In genomic region chr2:163356113-163356840, GRCm38 (mm10) we compare ENCODE assay signal across 12 mouse cellular contexts. TPM values are rescaled to one million over a fixed set of nuclear protein-coding genes. Genes with fewer than 3 reads are reported as not detected.
DNase-seq lines count a peak whose midpoint lies in the region; ATAC-seq and TF ChIP-seq lines count a peak whose summit lies in the region.
"Had no signal": no experiment of that assay in that cellular context is flagged by ENCODE, and none has a peak within 500 bp of the region (broad histone marks: within the 10 kb centered on the region; RNA-seq: fewer than 3 reads in every experiment).

No protein-coding gene starts in this region.

- 40% methylated on average over 12 of the region's 12 CpGs for WGBS in heart, embryonic 14.5 days
- 71% methylated on average over 12 of the region's 12 CpGs for WGBS in bone marrow, adult 2 months
- WGBS in liver, embryonic 13.5 days (ENCODE audit: insufficient replicate concordance), result 15% methylated on average over 12 of the region's 12 CpGs

- no peaks in the 10 kb centered on the region for H3K27me3 ChIP-seq in heart, embryonic 14.5 days (ENCODE audit: control insufficient read depth, insufficient read depth, low read length)
- peaks cover 86% of the 10 kb centered on the region for H3K27me3 ChIP-seq in CH12.LX (replicated peaks)
- H3K27me3 ChIP-seq in liver, embryonic 13.5 days, result peaks cover 4% of the 10 kb centered on the region; the same call in 1 of the 2 replicates
- H3K27me3 ChIP-seq: embryonic facial prominence, embryonic 13.5 days; hindbrain, embryonic 15.5 days had no signal

- dilution Hi-C loops in CH12.LX (cut with MboI; ENCODE audit: extremely low pct_ligation_motif_present, extremely low pct_unique_long_range_greater_than_20kb, low sequenced_read_pairs), result no loop called here

- H3K9ac ChIP-seq in heart, embryonic 14.5 days (ENCODE audit: low read length), result peak overlapping the region; percentile 36; the same call in 1 of the 2 replicates
- H3K9ac ChIP-seq in CH12.LX (ENCODE audit: insufficient read depth, low read depth), result no peak overlapping the region
- H3K9ac ChIP-seq in liver, embryonic 13.5 days, result peak overlapping the region; percentile 75
- H3K9ac ChIP-seq: embryonic facial prominence, embryonic 13.5 days; hindbrain, embryonic 15.5 days; limb, embryonic 13.5 days had no signal

- peaks cover 19% of the 10 kb centered on the region; the same call in 1 of the 2 replicates for H3K36me3 ChIP-seq in heart, embryonic 14.5 days (ENCODE audit: control insufficient read depth, insufficient read depth, low read length)
- H3K36me3 ChIP-seq in CH12.LX (replicated peaks in 1 of 2; ENCODE audit: control insufficient read depth in 1 of 2, insufficient read depth in 1 of 2, low read length in 1 of 2), result no peaks in the 10 kb centered on the region
- H3K36me3 ChIP-seq in liver, embryonic 13.5 days, result no peaks in the 10 kb centered on the region
- H3K36me3 ChIP-seq: embryonic facial prominence, embryonic 13.5 days; hindbrain, embryonic 15.5 days; limb, embryonic 13.5 days had no signal

- DNase-seq in heart, adult 8-10 months (ENCODE audit: low spot score), result no peak
- DNase-seq in CH12.LX (ENCODE audit: extremely low read depth), result no peak
- DNase-seq in liver, embryonic 13.5 days, result peak; percentile 75
- no peak for DNase-seq in layer of hippocampus, postnatal 36 days
- DNase-seq in layer of hippocampus, adult 9-11 months, result no peak
- DNase-seq: retina, postnatal 1 day had no signal

- in situ Hi-C loops in CH12.LX (cut with MboI; ENCODE audit: low pct_ligation_motif_present, low pct_unique_long_range_greater_than_20kb, low sequenced_read_pairs), result no loop called here

- no peak for TF ChIP-seq CTCF in CH12.LX (conservative IDR thresholded peaks at IDR 0.05 in 1 of 2, IDR thresholded peaks at IDR 0.05 in 1 of 2; ENCODE audit: low read depth in 2 of 2, low read length in 2 of 2)
- TF ChIP-seq CTCF in bone marrow, adult 2 months (IDR thresholded peaks at IDR 0.05; ENCODE audit: control insufficient read depth, insufficient read depth, low read length), result no peak

- no peak for TF ChIP-seq EP300 in CH12.LX (IDR thresholded peaks at IDR 0.05; ENCODE audit: low read length)

- H3K4me1 ChIP-seq in heart, embryonic 14.5 days (ENCODE audit: control insufficient read depth in 2 of 2, insufficient read depth in 2 of 2, low read length in 2 of 2), result peaks cover 68 to 95% of the 10 kb centered on the region in 2 experiments
- peaks cover 0 to 3% of the 10 kb centered on the region in 2 experiments; a peak in 1 of 4 replicates for H3K4me1 ChIP-seq in CH12.LX (ENCODE audit: control insufficient read depth in 1 of 2, insufficient read depth in 2 of 2)
- H3K4me1 ChIP-seq in bone marrow, adult 2 months (ENCODE audit: control insufficient read depth, insufficient read depth, low read length), result no peaks in the 10 kb centered on the region
- peaks cover 87% of the 10 kb centered on the region for H3K4me1 ChIP-seq in liver, embryonic 13.5 days (replicated peaks)
- H3K4me1 ChIP-seq: hindbrain, embryonic 15.5 days had no signal

- H3K79me2 ChIP-seq in CH12.LX (replicated peaks; ENCODE audit: control insufficient read depth, extremely low read depth, insufficient read depth, poor library complexity, severe bottlenecking), result no peaks in the 10 kb centered on the region

- H3K27ac ChIP-seq in heart, embryonic 14.5 days (replicated peaks in 1 of 2; ENCODE audit: control insufficient read depth in 1 of 2, insufficient read depth in 1 of 2, low read depth in 2 of 2, low read length in 2 of 2), result peak overlapping the region; percentile 57 to 92
- no peak overlapping the region for H3K27ac ChIP-seq in CH12.LX (ENCODE audit: insufficient read depth, low read depth)
- H3K27ac ChIP-seq in bone marrow, adult 2 months (ENCODE audit: control insufficient read depth, insufficient read depth, low read depth, low read length, poor library complexity), result peak overlapping the region; percentile 36; the same call in 1 of the 2 replicates
- peak overlapping the region; percentile 97 for H3K27ac ChIP-seq in liver, embryonic 13.5 days
- H3K27ac ChIP-seq: embryonic facial prominence, embryonic 13.5 days; hindbrain, embryonic 15.5 days; limb, embryonic 13.5 days had no signal

- H3K9me3 ChIP-seq in heart, embryonic 14.5 days (ENCODE audit: control insufficient read depth, low read length), result no peaks in the 10 kb centered on the region
- no peaks in the 10 kb centered on the region for H3K9me3 ChIP-seq in CH12.LX (replicated peaks; ENCODE audit: low read length)
- no peaks in the 10 kb centered on the region for H3K9me3 ChIP-seq in liver, embryonic 13.5 days (replicated peaks)
- H3K9me3 ChIP-seq: embryonic facial prominence, embryonic 13.5 days; hindbrain, embryonic 15.5 days; limb, embryonic 13.5 days had no signal

- ATAC-seq in heart, embryonic 14.5 days (ENCODE audit: insufficient number of reproducible peaks, insufficient read depth, low FRiP score, low read depth), result no peak
- ATAC-seq in liver, embryonic 13.5 days (ENCODE audit: low read depth), result peak; percentile 87

- H3K4me2 ChIP-seq in heart, embryonic 14.5 days (ENCODE audit: low read length), result peak overlapping the region; percentile 32
- H3K4me2 ChIP-seq in CH12.LX (ENCODE audit: insufficient read depth, low read depth, poor library complexity, severe bottlenecking), result no peak overlapping the region
- H3K4me2 ChIP-seq in liver, embryonic 13.5 days, result peak overlapping the region; percentile 77
- H3K4me2 ChIP-seq: embryonic facial prominence, embryonic 13.5 days; hindbrain, embryonic 15.5 days; limb, embryonic 13.5 days had no signal

- no peak overlapping the region; a peak in 1 of 4 replicates for H3K4me3 ChIP-seq in heart, embryonic 14.5 days (ENCODE audit: control insufficient read depth in 1 of 2, insufficient read depth in 1 of 2, low read depth in 1 of 2, low read length in 2 of 2)
- H3K4me3 ChIP-seq in CH12.LX (replicated peaks in 1 of 3; ENCODE audit: low read depth in 2 of 3, low read length in 2 of 3, poor library complexity in 1 of 3), result no peak overlapping the region
- H3K4me3 ChIP-seq in bone marrow, adult 2 months (replicated peaks; ENCODE audit: control insufficient read depth, low read depth, low read length), result peak overlapping the region; percentile 5
- peak overlapping the region; percentile 63 for H3K4me3 ChIP-seq in liver, embryonic 13.5 days (replicated peaks)
- H3K4me3 ChIP-seq: embryonic facial prominence, embryonic 13.5 days; hindbrain, embryonic 15.5 days; limb, embryonic 13.5 days had no signal

- TF ChIP-seq POLR2A in CH12.LX (IDR thresholded peaks at IDR 0.05; ENCODE audit: low read depth, low read length), result no peak
- no peak for TF ChIP-seq POLR2A in bone marrow, adult 2 months (IDR thresholded peaks at IDR 0.05; ENCODE audit: borderline replicate concordance, control insufficient read depth, low read depth, low read length)

- TF ChIP-seq RAD21 in CH12.LX (IDR thresholded peaks at IDR 0.05; ENCODE audit: low read depth, low read length), result no peak

TF ChIP-seq in CH12.LX, 34 proteins besides CTCF, POLR2A, EP300 and RAD21:
- TF ChIP-seq USF1 (IDR thresholded peaks at IDR 0.05; ENCODE audit: low read depth, low read length) (peak; percentile 55), ETS1 (conservative IDR thresholded peaks at IDR 0.05; ENCODE audit: low read depth, low read length) (no peak), USF2 (conservative IDR thresholded peaks at IDR 0.05; ENCODE audit: low read depth, low read length) (peak; percentile 52), MAX (IDR thresholded peaks at IDR 0.05; ENCODE audit: low read length) (peak; percentile 30; the same call in 1 of the 2 replicates)

RNA-seq across cellular contexts. Expression of gene Jph2, which starts 41.5 kb away (rescaled TPM):
- polyA plus RNA-seq in heart, embryonic 14.5 days (2014; fragmentation: Nextera tagmentation; extraction: Ambion mirVana), result 25.5 and 29.4 TPM in 2 replicates
- 100 to 1,000 TPM; 423 to 464 (median 433) TPM for total RNA-seq in heart, adult 8-10 months (2022)
- total RNA-seq in CH12.LX (2012; rRNA removed) (not detected in 2 replicates), CH12.LX (2014; rRNA removed) (not detected in 2 replicates)
- not detected in 2 replicates for polyA plus RNA-seq in CH12.LX (2012; ENCODE audit: insufficient read length, low read depth)
- 0.23 TPM in 1 of 2 replicates, not detected in the other for polyA plus RNA-seq in bone marrow, adult 2 months (2011; ENCODE audit: insufficient read depth, insufficient read length, low replicate concordance, missing spikeins)
- polyA plus RNA-seq in liver, embryonic 13.5 days (2015; fragmentation: Nextera tagmentation; extraction: Ambion mirVana), result 0.16 and 0.21 TPM in 2 replicates
- total RNA-seq in layer of hippocampus, postnatal 36 days (2021), result under 1 TPM; 0.45 to 0.63 TPM
- total RNA-seq: megakaryocyte, adult 5-6 weeks had no signal

Comparison
In these comparisons a context has a peak if more than half of its experiments do, and no peak if none do; other contexts are left out.
1. H3K4me3 ChIP-seq: peak in bone marrow, adult 2 months (single experiment) and liver, embryonic 13.5 days (single experiment); none in heart, embryonic 14.5 days (0 of 2) and CH12.LX (0 of 3).
2. RNA of gene Jph2, which starts 41.5 kb away (polyA plus RNA-seq): 25.5 to 29.4 TPM in heart, embryonic 14.5 days; 0.16 to 0.21 TPM in liver, embryonic 13.5 days, not detected in CH12.LX and 0.23 TPM in bone marrow, adult 2 months; every median in the first group is over 10 times any median in the second.